Mouse (Mus musculus) gastrocnemius, adult 18-20 months (tissue): Measurements from ENCODE around the gene Camk2d. TPM values are rescaled to one million over a fixed set of nuclear protein-coding genes. Genes with fewer than 3 reads are reported as not detected.

Source experiments
- DNase-seq: peaks from one replicate; pipeline ENCODE4 v3.0.0; 2021; ENCODE audit warnings: low spot score
- total RNA-seq, 2 experiments: library from RNA; stranded (reverse); gene quantifications; 2 replicates each; pipeline ENCODE4 v1.2.3; 2021

Gene Camk2d
- total RNA-seq, 2 experiments from 2014 or later: 58.1 to 58.9 TPM

GRCm38 (mm10) chr3:126810372-126811090 is 214.4 kb downstream of the Camk2d start:
- no peak for DNase-seq

- no peak for DNase-seq
Observed at GRCm38 (mm10) chr3:126811646-126812045, 215.5 kb downstream of the Camk2d start.

DNA sequence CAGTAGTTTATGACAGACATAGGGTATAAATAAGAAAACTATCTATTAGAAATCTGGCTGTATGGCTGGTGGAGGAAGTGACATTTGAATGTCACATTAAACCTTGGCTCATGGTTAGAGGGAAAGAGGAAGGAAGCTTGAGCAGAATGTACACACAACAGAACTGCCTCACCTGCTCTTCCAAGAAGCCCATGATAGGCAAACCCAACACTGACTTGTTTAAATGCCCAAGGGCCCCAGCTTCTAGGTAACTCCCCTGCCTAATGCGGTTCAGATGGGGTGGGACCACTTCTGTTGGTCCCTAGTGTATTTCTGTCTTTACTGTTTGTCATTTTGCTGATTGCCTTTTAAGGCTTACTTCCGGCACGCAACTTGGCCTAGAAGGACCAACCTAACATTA is 226.3 kb downstream of the Camk2d start:
- no peak for DNase-seq

DNA sequence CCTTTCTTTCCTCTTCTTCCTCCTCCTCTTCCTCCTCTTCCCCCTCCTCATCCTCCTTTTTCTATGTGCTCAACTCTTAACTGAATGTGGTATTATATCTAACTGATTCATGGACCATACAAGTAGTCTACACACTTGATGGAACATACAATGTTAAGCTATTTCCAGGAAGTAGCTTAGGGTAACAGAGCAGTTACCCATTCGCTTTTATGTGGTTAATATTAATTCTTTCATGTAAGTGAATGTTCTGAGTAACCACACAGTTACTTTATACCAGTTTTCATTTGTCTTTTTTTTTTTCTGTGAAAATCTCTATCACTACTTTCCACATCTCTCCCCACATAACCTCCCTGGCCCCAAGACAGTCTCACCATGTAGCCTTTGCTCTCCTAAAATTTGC is 228.8 kb downstream of the Camk2d start:
- no peak for DNase-seq

DNA sequence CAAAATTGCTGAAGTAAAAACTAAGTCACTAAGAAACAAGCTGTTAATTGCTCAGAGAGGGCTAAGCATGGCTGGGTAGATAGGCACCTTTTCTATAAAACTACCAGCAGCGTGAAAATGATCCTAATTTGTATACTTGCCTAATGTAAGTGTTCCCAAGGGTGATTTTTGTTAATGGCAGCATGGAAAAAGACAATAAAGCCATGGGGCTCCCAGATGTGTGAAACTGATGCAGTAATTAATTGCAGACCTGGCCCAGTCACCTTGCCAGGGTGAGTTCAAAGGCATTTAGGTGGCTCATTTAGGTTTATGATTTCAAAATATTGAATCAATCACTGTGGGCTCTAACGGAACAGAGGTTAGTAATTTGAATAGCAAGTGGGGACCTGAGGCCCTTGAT is 230.1 kb downstream of the Camk2d start:
- no peak for DNase-seq

DNA sequence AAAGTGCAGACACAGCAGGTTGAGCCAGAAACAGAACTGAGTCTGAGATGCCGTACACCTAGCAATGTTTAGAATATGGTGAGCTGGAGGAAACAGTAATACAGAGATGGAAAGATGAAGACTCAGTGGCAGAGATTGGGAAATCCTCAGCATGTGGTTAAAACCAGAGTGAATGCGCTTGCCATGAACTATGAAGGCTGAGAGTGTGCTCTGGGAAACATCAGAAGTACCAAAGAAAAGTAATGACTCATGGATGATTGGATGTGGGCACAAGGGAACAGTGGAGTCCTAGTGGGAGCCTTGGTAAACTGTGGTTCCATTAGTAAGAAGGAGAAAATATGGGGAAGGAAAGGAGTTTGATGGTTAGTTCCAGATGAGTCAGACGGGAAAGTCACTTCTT is 231.8 kb downstream of the Camk2d start:
- no peak for DNase-seq

DNA sequence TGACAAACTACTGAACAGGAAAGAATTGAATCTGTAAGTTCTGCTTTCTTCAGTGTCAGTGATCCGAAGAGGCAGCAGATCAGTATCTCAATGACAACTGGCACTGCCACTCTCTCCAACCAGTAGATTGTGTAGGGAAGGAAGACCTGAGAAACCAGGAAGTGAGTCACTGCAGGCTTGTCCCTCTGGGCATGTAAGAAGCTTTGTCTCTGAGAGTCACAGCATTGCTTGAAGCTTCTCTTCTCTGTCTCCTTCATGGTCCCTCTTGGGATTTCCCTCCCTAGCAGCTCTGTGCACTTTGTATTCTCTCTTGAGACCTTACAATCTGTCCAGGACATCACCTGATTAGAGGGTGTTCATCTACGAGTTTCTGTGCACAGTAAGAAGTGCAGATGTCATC is 233.7 kb downstream of the Camk2d start:
- DNase-seq: no peak

- DNase-seq: peak; percentile 70
Observed at GRCm38 (mm10) chr3:126831418-126832138, 235.5 kb downstream of the Camk2d start.

DNA sequence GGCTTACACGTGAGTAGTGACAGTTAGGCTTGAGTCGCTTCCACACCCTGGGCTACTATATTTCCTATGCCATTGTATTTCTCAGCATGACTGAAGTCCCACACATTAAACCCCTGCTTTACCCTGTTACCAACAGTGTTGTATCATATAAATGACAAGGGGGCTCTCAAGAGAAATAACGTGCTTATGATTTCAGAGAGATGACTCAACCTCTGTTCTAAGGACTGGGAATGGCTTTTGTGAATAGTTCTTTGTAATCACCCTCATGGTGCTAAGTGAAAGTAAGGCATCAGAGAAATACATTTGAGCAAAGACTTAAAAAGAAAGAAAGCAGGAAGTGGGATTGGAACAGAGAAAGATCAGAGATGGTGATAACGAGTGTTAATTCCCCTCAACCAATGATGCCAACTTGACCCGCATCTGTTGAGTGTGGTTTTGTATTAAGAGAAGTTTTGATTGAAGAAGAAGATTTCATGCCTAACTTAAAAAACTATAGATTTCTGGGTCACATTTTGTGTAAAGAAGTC is 238.6 kb downstream of the Camk2d start:
- no peak for DNase-seq

DNA sequence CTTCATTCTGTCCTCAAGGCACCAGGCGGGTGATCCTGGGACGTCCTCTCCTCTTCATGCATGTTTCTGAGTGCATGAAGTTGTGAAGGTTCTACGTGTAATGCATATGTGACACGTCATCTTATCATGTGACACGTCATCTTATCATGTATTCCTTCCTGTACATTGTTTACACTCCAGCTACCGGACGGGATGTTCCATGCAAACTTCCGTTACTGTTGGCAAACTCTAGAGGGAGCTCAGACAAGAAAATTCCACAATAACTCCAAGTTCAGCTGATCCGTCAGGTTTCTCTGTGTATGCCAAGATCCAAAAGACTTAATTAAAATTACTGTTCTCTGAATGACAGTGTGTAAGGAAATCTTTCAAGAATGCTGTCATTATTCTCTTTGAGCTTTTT is 246.7 kb downstream of the Camk2d start:
- no peak for DNase-seq

- no peak for DNase-seq
Observed at GRCm38 (mm10) chr3:126844809-126845208, 248.7 kb downstream of the Camk2d start.

DNA sequence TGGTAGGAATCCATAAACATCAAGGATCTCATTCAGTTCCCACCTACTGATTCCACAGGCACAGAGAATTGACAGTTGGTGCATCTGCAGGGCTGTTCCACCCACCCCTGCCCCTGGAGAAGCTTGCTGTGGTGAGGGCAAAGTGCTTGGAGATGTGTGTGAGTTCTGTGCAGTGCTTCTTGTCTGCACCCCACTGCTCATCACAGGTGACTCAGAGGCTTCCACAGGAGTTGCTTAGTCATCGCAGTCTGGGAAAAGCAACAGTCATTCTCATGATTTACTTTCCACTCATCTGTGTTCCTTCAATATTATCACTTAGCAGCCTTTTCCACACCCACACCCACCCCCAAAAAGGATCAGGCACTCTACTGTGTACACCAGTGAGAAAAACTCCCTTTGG is 252.0 kb downstream of the Camk2d start:
- no peak for DNase-seq

- no peak for DNase-seq
Observed at GRCm38 (mm10) chr3:126860442-126860841, 264.3 kb downstream of the Camk2d start.

DNA sequence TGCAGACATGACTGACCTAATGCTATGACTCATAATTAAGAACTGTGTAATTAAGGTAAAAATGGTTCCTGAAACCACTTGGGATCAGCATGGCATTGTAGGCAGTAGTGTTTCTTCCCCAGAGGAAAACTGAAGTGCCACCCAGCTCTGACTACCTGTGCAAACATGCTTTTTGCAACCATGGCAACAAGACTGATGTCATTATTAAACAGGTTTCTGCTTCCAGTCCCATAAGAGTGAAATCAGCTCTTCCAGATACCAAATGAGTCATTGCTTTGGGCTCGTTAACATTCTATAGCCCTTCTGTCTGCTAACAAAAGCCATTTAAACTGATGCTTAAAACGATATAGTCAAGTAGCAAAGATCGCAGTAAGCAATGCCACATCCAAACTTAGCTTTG is 273.5 kb downstream of the Camk2d start:
- DNase-seq: no peak

GRCm38 (mm10) chr3:126870688-126871087 is 274.6 kb downstream of the Camk2d start:
- no peak for DNase-seq

- no peak for DNase-seq
Observed at GRCm38 (mm10) chr3:126878233-126878632, 282.1 kb downstream of the Camk2d start.

DNA sequence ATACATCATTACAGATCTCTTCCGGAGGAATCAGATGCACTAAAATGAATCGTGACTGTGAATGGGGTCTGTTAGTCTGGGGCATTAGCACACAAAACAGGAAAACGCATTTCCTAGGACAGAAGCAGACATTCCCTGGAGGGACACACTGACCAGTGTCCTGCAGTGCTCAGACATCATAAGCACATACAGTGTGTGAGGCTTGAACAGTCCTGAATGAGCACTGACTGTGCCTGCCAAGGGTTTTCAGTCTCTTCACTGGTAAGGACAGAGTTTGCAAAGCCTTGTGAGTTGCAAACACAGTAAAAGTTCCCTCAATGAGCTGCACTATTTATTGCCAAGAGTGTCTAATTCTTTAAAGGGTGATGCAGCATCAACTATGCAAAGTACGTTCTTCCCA is 290.0 kb downstream of the Camk2d start:
- DNase-seq: no peak

GRCm38 (mm10) chr3:126886644-126887043 is 290.5 kb downstream of the Camk2d start:
- no peak for DNase-seq

Other genes starting within 250 kb of the Camk2d start
- gene Arsj, start 232.6 kb upstream of the Camk2d start, total RNA-seq: under 1 TPM; 0.30 to 0.38 TPM